Mouse (Mus musculus) midbrain, postnatal 0 days (tissue): ENCODE data around the gene Stxbp3. TPM values are rescaled to one million over a fixed set of nuclear protein-coding genes. Genes with fewer than 3 reads are reported as not detected.

ENCODE experiments used
- ATAC-seq: fragments of 200-750 bp; cut with Nextera tagmentation; 2 replicates; pipeline ENCODE4 v1.8.0; 2017; ENCODE audit warnings: moderate number of reproducible peaks, mild to moderate bottlenecking, moderate TSS enrichment, moderate library complexity; ENCODE audit not compliant: low FRiP score
- DNase-seq: peaks from one replicate; pipeline ENCODE4 v3.0.0-alpha.2; 2015; ENCODE audit warnings: low spot score
- H3K27ac ChIP-seq: fragments of 300-500 bp; sonication (generic); 2 replicates; pipeline ENCODE4 v1.5.1; 2014; ENCODE audit warnings: low read depth, mild to moderate bottlenecking, low read length, mixed read lengths
- H3K27me3 ChIP-seq: fragments of 300-500 bp; sonication (generic); 2 replicates; pipeline ENCODE4 v1.6.1; 2014; ENCODE audit warnings: low read length, control low read depth, mixed read lengths; ENCODE audit not compliant: insufficient read depth
- H3K36me3 ChIP-seq: fragments of 300-500 bp; sonication (generic); 2 replicates; pipeline ENCODE4 v1.6.1; 2014; ENCODE audit warnings: low read length, control low read depth, mixed read lengths; ENCODE audit not compliant: insufficient read depth
- H3K4me1 ChIP-seq: fragments of 300-500 bp; sonication (generic); 2 replicates; pipeline ENCODE4 v1.6.1; 2014; ENCODE audit warnings: mild to moderate bottlenecking, control low read depth, antibody characterized with exemption, low read length, mixed read lengths; ENCODE audit not compliant: insufficient read depth
- H3K4me2 ChIP-seq: fragments of 300-500 bp; sonication (generic); 2 replicates; pipeline ENCODE4 v1.6.1; 2014; ENCODE audit warnings: low read depth, mild to moderate bottlenecking, low read length, mixed read lengths; ENCODE audit not compliant: poor library complexity, severe bottlenecking
- H3K4me3 ChIP-seq: fragments of 300-500 bp; sonication (generic); 2 replicates; pipeline ENCODE4 v1.5.1; 2014; ENCODE audit warnings: low read depth, mild to moderate bottlenecking, low read length, moderate library complexity
- H3K9ac ChIP-seq: fragments of 300-500 bp; sonication (generic); replicated peaks from 2 replicates; pipeline ENCODE4 v1.6.1; 2014; ENCODE audit warnings: mild to moderate bottlenecking, low read length, moderate library complexity, mixed read lengths; ENCODE audit not compliant: poor library complexity, severe bottlenecking
- H3K9me3 ChIP-seq: fragments of 300-500 bp; sonication (generic); 2 replicates; pipeline ENCODE4 v1.6.1; 2016; ENCODE audit warnings: low read length, control low read depth
- CTCF ChIP-seq: IDR thresholded peaks from 2 replicates; pipeline ENCODE4 v1.5.1; 2016; ENCODE audit warnings: antibody characterized with exemption, mild to moderate bottlenecking
- WGBS: fragments of 180-500 bp; shearing (Covaris S2); extraction: QIAGEN DNeasy Blood & Tissue Kit; methylation state at CpG from one replicate; pipeline ENCODE4 v1.1.7; 2014; 5-methylcytosine and 5-hydroxymethylcytosine counted together
- polyA plus RNA-seq: library from polyadenylated mRNA; unstranded; fragments of >200 nt; fragmentation: Nextera tagmentation; extraction: Ambion mirVana; gene quantifications from 2 replicates; pipeline ENCODE4 v1.2.1, GENCODE M21; 2015
- total RNA-seq: library from RNA; depleted of rRNA; stranded (reverse); fragments of >200 nt; gene quantifications from 2 replicates; pipeline ENCODE4 v1.2.3, GENCODE M21; 2014

Gene Stxbp3
- total and polyA plus RNA-seq, 2 experiments from 2014 or later: 11.7 to 12.3 TPM

DNA sequence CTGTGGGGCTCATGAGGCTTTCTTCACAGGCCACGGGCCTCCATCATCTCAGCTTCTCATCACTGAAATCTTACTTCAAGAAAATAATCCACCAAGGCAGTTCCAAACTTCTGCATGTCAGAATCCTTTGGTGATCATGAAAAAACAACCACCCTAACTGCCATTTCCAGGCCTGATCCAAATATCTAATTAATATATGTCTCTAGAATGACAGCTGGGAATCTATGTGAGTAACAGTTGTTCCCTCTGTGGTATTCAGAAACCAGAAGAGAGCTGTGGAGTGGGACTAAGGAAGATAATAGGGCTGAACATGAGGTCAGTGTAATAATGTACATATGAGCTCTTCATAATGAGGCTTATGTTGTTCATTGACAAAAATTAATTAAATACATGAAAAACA, 12.9 kb upstream of the Stxbp3 start:
- ATAC-seq (no peak), DNase-seq (no peak)
- Histone ChIP-seq H3K4me2 (no peak overlapping the region), H3K27me3 (no peaks in the 10 kb centered on the region), H3K36me3 (no peaks in the 10 kb centered on the region), H3K9me3 (no peaks in the 10 kb centered on the region), H3K27ac (no peak overlapping the region), H3K9ac (no peak overlapping the region), H3K4me3 (no peak overlapping the region), H3K4me1 (peaks cover 6% of the 10 kb centered on the region)
- no peak for TF ChIP-seq CTCF
- WGBS: 81% methylated on average over 1 of the region's 1 CpGs

DNA sequence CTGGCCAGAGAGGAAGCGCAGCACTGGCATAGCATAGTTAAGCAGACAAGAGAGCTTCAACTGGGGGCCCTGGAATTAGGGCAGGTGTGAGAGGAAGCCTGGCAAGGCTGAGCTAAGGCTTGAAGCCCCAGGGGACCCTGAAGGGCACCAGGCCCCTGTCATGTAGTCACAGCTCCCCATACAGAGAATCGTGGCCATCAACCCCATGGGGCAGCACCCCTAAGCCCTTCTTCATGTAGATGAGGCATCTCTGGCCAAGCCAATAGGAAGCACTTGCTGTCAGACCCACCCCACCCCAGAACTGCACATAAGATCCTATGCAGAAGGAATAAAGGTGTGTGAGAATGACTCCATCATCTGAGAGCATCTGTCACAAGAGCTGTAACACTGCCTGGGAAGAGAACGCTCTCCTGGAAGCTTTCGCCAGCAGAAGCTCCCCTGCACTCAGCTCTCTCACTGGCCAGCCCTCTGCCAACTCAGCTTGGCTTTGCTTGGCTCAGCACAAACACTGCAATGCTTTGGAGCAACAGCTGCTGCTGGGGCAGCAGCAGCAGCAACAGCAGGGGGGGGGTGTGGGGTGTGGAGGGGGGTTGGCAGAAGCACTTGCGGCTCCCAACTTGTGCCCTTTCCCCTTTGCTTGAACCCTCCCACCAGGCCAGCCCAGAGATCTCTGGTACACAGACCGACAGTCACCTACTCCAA, 11.8 kb upstream of the Stxbp3 start:
- H3K27me3 ChIP-seq: no peaks in the 10 kb centered on the region
- H3K4me1 ChIP-seq: peaks cover 6% of the 10 kb centered on the region
- no peaks in the 10 kb centered on the region for H3K9me3 ChIP-seq
- H3K4me2 ChIP-seq: no peak overlapping the region
- no peak overlapping the region for H3K9ac ChIP-seq
- no peak for TF ChIP-seq CTCF
- no peaks in the 10 kb centered on the region for H3K36me3 ChIP-seq
- H3K4me3 ChIP-seq: no peak overlapping the region
- no peak overlapping the region for H3K27ac ChIP-seq
- ATAC-seq (no peak), DNase-seq (peak; percentile 68)
- WGBS: 52% methylated on average over 6 of the region's 6 CpGs

DNA sequence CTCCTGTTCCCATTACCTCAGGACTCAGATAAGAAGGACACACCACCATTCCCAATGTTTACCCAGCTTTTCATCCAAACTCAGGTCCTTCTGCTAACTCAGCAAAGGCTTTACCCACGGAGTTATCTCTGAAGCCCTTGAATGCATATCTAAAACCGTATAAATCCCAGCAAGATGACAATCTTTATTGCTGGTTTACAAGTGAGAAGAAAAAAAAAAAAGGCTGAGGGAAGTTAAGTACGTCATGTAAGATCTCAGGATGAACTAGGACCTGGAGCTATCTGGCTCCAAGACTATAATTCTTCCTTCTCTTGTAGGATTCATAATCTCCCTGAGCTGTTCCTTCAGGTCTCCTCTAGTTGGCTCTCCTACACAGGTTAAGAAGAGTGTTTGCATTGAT, 11.2 kb upstream of the Stxbp3 start:
- no peak overlapping the region for H3K4me2 ChIP-seq
- 82% methylated on average over 3 of the region's 3 CpGs for WGBS
- TF ChIP-seq CTCF: peak; percentile 35
- DNase-seq (no peak), ATAC-seq (no peak)
- H3K4me1 ChIP-seq: peaks cover 6% of the 10 kb centered on the region
- no peaks in the 10 kb centered on the region for H3K9me3 ChIP-seq
- H3K4me3 ChIP-seq: no peak overlapping the region
- H3K36me3 ChIP-seq: no peaks in the 10 kb centered on the region
- H3K27ac ChIP-seq: no peak overlapping the region
- H3K9ac ChIP-seq: no peak overlapping the region
- H3K27me3 ChIP-seq: no peaks in the 10 kb centered on the region

DNA sequence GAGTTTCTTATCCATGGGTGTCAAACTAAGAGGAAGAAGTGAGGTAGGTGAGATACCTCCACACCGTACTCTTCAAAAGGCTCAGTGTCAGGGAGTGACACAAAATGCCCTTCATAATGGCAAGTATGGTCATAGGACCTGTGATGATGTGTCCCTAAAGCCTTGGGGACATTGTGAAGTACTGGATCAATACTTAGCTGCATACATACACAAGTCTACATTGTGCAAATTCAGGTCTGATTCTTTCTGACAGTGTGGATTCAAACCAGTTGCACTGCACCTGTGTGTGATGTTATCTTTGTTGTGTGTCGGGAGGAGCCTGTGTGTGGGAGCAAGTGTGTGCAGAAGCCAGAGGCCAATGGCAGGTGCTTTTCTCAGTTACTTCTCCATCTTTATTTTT, 10.7 kb upstream of the Stxbp3 start:
- H3K9me3 ChIP-seq: no peaks in the 10 kb centered on the region
- H3K27ac ChIP-seq: no peak overlapping the region
- peaks cover 6% of the 10 kb centered on the region for H3K4me1 ChIP-seq
- no peak for TF ChIP-seq CTCF
- 95% methylated on average over 2 of the region's 2 CpGs for WGBS
- H3K27me3 ChIP-seq: no peaks in the 10 kb centered on the region
- ATAC-seq (no peak), DNase-seq (no peak)
- no peak overlapping the region for H3K4me2 ChIP-seq
- H3K4me3 ChIP-seq: no peak overlapping the region
- no peaks in the 10 kb centered on the region for H3K36me3 ChIP-seq
- H3K9ac ChIP-seq: no peak overlapping the region

DNA sequence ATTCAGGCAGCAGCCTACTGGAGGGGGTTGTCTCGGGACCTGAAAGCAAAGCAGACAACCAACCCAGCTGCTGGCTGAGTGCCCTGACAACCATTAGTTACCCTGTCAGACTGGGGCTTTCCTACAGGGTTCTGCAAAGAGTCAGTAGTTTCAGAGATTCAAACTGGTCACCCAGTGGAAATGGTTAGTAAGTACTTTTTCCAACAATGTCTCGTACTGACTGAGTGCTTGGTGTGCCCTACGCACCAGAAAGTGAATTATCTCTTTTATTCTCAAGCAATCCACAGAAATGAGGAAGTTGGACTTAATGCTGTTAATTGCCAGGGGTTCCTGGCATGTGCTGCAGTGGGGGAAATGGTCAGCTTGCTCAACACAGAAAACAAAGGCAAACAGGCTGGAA, 10.2 kb upstream of the Stxbp3 start:
- DNase-seq (peak; percentile 76), ATAC-seq (no peak)
- Histone ChIP-seq H3K36me3 (no peaks in the 10 kb centered on the region), H3K4me3 (no peak overlapping the region), H3K27ac (no peak overlapping the region), H3K4me1 (peaks cover 6% of the 10 kb centered on the region), H3K9ac (no peak overlapping the region), H3K4me2 (no peak overlapping the region), H3K9me3 (no peaks in the 10 kb centered on the region), H3K27me3 (no peaks in the 10 kb centered on the region)
- WGBS: 55% methylated on average over 3 of the region's 3 CpGs
- no peak for TF ChIP-seq CTCF

DNA sequence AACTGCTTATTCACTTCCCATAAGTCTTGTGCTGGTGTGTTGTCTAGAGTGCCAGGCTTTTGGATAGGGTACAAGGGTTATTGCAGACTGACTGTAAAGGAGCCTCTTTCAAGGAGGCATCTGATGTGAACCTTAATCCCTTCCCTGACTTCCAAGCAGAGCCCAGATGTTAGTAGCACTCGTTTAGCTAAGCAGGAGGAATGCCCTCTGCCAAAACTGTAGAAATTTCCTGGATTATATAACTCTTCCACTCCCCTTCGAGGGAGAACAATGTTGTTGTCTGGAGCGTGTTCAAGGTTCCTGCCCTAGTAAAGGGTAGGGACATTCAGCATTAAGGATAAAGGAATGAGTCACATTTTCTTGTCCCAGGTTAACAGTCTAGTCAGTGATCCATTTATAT, 6.3 kb upstream of the Stxbp3 start:
- ATAC-seq: no peak
- Histone ChIP-seq H3K4me3 (no peak overlapping the region), H3K4me2 (no peak overlapping the region), H3K9me3 (no peaks in the 10 kb centered on the region), H3K4me1 (peaks cover under 1% of the 10 kb centered on the region; the same call in 1 of the 2 replicates), H3K36me3 (no peaks in the 10 kb centered on the region), H3K27ac (no peak overlapping the region), H3K9ac (no peak overlapping the region), H3K27me3 (no peaks in the 10 kb centered on the region)
- DNase-seq: no peak
- TF ChIP-seq CTCF: no peak
- 75% methylated on average over 3 of the region's 3 CpGs for WGBS
